Mouse (Mus musculus): ENCODE data around the gene Nr2e3. TPM values are rescaled to one million over a fixed set of nuclear protein-coding genes. Genes with fewer than 3 reads are reported as not detected.

Nr2e3 gene
- polyA plus RNA-seq (2015; fragmentation: Nextera tagmentation; extraction: Ambion mirVana) = 1.5 and 2.0 TPM in 2 replicates

- H3K4me2 ChIP-seq = no peak within 1 kb of the TSS
- H3K36me3 ChIP-seq = no peaks in the 10 kb centered on the region
- H3K9ac ChIP-seq = no peak within 1 kb of the TSS
- H3K27me3 ChIP-seq (replicated peaks) = no peaks in the 10 kb centered on the region
- H3K4me3 ChIP-seq (replicated peaks) = no peak within 1 kb of the TSS
- 74% methylated on average over 10 of the region's 10 CpGs for WGBS
- ATAC-seq (ENCODE audit: insufficient read depth, low FRiP score, low read depth) = no peak
- peaks cover 4% of the 10 kb centered on the region for H3K4me1 ChIP-seq
- H3K9me3 ChIP-seq = no peaks in the 10 kb centered on the region
- no peak within 1 kb of the TSS for H3K27ac ChIP-seq
Observed at GRCm38 (mm10) chr9:59960559-59960958, at the start of gene Nr2e3. TSS of gene Nr2e3 (minus strand) at chr9:59960659.

- H3K4me1 ChIP-seq = no peaks in the 10 kb centered on the region
- no peaks in the 10 kb centered on the region for H3K9me3 ChIP-seq
- H3K9ac ChIP-seq = no peak overlapping the region
- H3K36me3 ChIP-seq = no peaks in the 10 kb centered on the region
- 36% methylated on average over 7 of the region's 7 CpGs for WGBS
- no peak for ATAC-seq (ENCODE audit: insufficient read depth, low FRiP score, low read depth)
- H3K27me3 ChIP-seq (replicated peaks) = no peaks in the 10 kb centered on the region
- H3K4me2 ChIP-seq = no peak overlapping the region
- H3K27ac ChIP-seq = no peak overlapping the region
- no peak overlapping the region for H3K4me3 ChIP-seq (replicated peaks)
Observed at GRCm38 (mm10) chr9:60008936-60009335, 48.5 kb upstream of the Nr2e3 start.

- WGBS = 82% methylated on average over 8 of the region's 8 CpGs
- no peak overlapping the region for H3K4me2 ChIP-seq
- H3K27ac ChIP-seq = no peak overlapping the region
- no peak for ATAC-seq (ENCODE audit: insufficient read depth, low FRiP score, low read depth)
- H3K9ac ChIP-seq = no peak overlapping the region
- no peaks in the 10 kb centered on the region for H3K4me1 ChIP-seq
- no peaks in the 10 kb centered on the region for H3K36me3 ChIP-seq
- H3K9me3 ChIP-seq = no peaks in the 10 kb centered on the region
- H3K27me3 ChIP-seq (replicated peaks) = no peaks in the 10 kb centered on the region
- no peak overlapping the region for H3K4me3 ChIP-seq (replicated peaks)
Observed at GRCm38 (mm10) chr9:60002323-60002722, 41.9 kb upstream of the Nr2e3 start.

- ATAC-seq (ENCODE audit: insufficient read depth, low FRiP score, low read depth) = no peak
- Histone ChIP-seq H3K27me3 (replicated peaks) (no peaks in the 10 kb centered on the region), H3K4me2 (no peak overlapping the region), H3K4me3 (replicated peaks) (no peak overlapping the region), H3K9me3 (no peaks in the 10 kb centered on the region), H3K27ac (no peak overlapping the region), H3K4me1 (no peaks in the 10 kb centered on the region), H3K9ac (no peak overlapping the region), H3K36me3 (no peaks in the 10 kb centered on the region)
- 81% methylated on average over 3 of the region's 3 CpGs for WGBS
Observed at GRCm38 (mm10) chr9:60001444-60001843, 41.0 kb upstream of the Nr2e3 start.

GRCm38 (mm10) chr9:59997725-59998124, 37.3 kb upstream of the Nr2e3 start:
- 87% methylated on average over 4 of the region's 4 CpGs for WGBS
- ATAC-seq (ENCODE audit: insufficient read depth, low FRiP score, low read depth) = no peak
- Histone ChIP-seq H3K4me2 (no peak overlapping the region), H3K4me3 (replicated peaks) (no peak overlapping the region), H3K36me3 (no peaks in the 10 kb centered on the region), H3K9me3 (no peaks in the 10 kb centered on the region), H3K9ac (no peak overlapping the region), H3K27ac (no peak overlapping the region), H3K4me1 (no peaks in the 10 kb centered on the region), H3K27me3 (replicated peaks) (no peaks in the 10 kb centered on the region)

- Histone ChIP-seq H3K9me3 (no peaks in the 10 kb centered on the region), H3K9ac (no peak overlapping the region), H3K4me2 (no peak overlapping the region), H3K36me3 (no peaks in the 10 kb centered on the region), H3K27ac (no peak overlapping the region), H3K4me3 (replicated peaks) (no peak overlapping the region), H3K4me1 (no peaks in the 10 kb centered on the region), H3K27me3 (replicated peaks) (no peaks in the 10 kb centered on the region)
- 69% methylated on average over 5 of the region's 5 CpGs for WGBS
- ATAC-seq (ENCODE audit: insufficient read depth, low FRiP score, low read depth) = no peak
Observed at GRCm38 (mm10) chr9:59991407-59991806, 30.9 kb upstream of the Nr2e3 start.

GRCm38 (mm10) chr9:59989864-59990263, 29.4 kb upstream of the Nr2e3 start:
- no peak overlapping the region for H3K27ac ChIP-seq
- no peak overlapping the region for H3K4me3 ChIP-seq (replicated peaks)
- H3K4me1 ChIP-seq = no peaks in the 10 kb centered on the region
- no peak overlapping the region for H3K9ac ChIP-seq
- no peaks in the 10 kb centered on the region for H3K9me3 ChIP-seq
- H3K4me2 ChIP-seq = no peak overlapping the region
- H3K36me3 ChIP-seq = no peaks in the 10 kb centered on the region
- ATAC-seq (ENCODE audit: insufficient read depth, low FRiP score, low read depth) = no peak
- no peaks in the 10 kb centered on the region for H3K27me3 ChIP-seq (replicated peaks)
- WGBS = 3% methylated on average over 1 of the region's 1 CpGs

GRCm38 (mm10) chr9:59985900-59986572, 25.6 kb upstream of the Nr2e3 start:
- H3K4me3 ChIP-seq (replicated peaks) = no peak overlapping the region
- no peaks in the 10 kb centered on the region for H3K4me1 ChIP-seq
- H3K27ac ChIP-seq = no peak overlapping the region
- 69% methylated on average over 3 of the region's 3 CpGs for WGBS
- no peaks in the 10 kb centered on the region for H3K36me3 ChIP-seq
- H3K9ac ChIP-seq = no peak overlapping the region
- no peak overlapping the region for H3K4me2 ChIP-seq
- ATAC-seq (ENCODE audit: insufficient read depth, low FRiP score, low read depth) = no peak
- no peaks in the 10 kb centered on the region for H3K9me3 ChIP-seq
- H3K27me3 ChIP-seq (replicated peaks) = no peaks in the 10 kb centered on the region

- Histone ChIP-seq H3K9ac (no peak overlapping the region), H3K9me3 (no peaks in the 10 kb centered on the region), H3K27me3 (replicated peaks) (no peaks in the 10 kb centered on the region), H3K36me3 (no peaks in the 10 kb centered on the region), H3K4me1 (no peaks in the 10 kb centered on the region), H3K4me3 (replicated peaks) (no peak overlapping the region), H3K4me2 (no peak overlapping the region), H3K27ac (no peak overlapping the region)
- ATAC-seq (ENCODE audit: insufficient read depth, low FRiP score, low read depth) = no peak
- WGBS = 63% methylated on average over 2 of the region's 2 CpGs
Observed at GRCm38 (mm10) chr9:59981116-59981515, 20.7 kb upstream of the Nr2e3 start.

GRCm38 (mm10) chr9:59971263-59971662, 10.8 kb upstream of the Nr2e3 start:
- WGBS = 66% methylated on average over 4 of the region's 4 CpGs
- no peaks in the 10 kb centered on the region for H3K4me1 ChIP-seq
- H3K4me3 ChIP-seq (replicated peaks) = no peak overlapping the region
- no peak overlapping the region for H3K9ac ChIP-seq
- no peak overlapping the region for H3K4me2 ChIP-seq
- ATAC-seq (ENCODE audit: insufficient read depth, low FRiP score, low read depth) = no peak
- no peak overlapping the region for H3K27ac ChIP-seq
- no peaks in the 10 kb centered on the region for H3K36me3 ChIP-seq
- H3K9me3 ChIP-seq = no peaks in the 10 kb centered on the region
- no peaks in the 10 kb centered on the region for H3K27me3 ChIP-seq (replicated peaks)

GRCm38 (mm10) chr9:59969383-59969782, 8.9 kb upstream of the Nr2e3 start:
- WGBS = 22% methylated on average over 6 of the region's 6 CpGs
- H3K9me3 ChIP-seq = no peaks in the 10 kb centered on the region
- H3K27me3 ChIP-seq (replicated peaks) = no peaks in the 10 kb centered on the region
- H3K4me1 ChIP-seq = no peaks in the 10 kb centered on the region; the same call in 1 of the 2 replicates
- no peak overlapping the region for H3K4me2 ChIP-seq
- no peak for ATAC-seq (ENCODE audit: insufficient read depth, low FRiP score, low read depth)
- no peak overlapping the region for H3K27ac ChIP-seq
- no peak overlapping the region for H3K9ac ChIP-seq
- H3K4me3 ChIP-seq (replicated peaks) = no peak overlapping the region
- no peaks in the 10 kb centered on the region for H3K36me3 ChIP-seq

GRCm38 (mm10) chr9:59965046-59965445, 4.6 kb upstream of the Nr2e3 start:
- Histone ChIP-seq H3K36me3 (no peaks in the 10 kb centered on the region), H3K4me1 (no peaks in the 10 kb centered on the region; the same call in 1 of the 2 replicates), H3K4me2 (no peak overlapping the region), H3K9me3 (no peaks in the 10 kb centered on the region), H3K27me3 (replicated peaks) (no peaks in the 10 kb centered on the region), H3K27ac (no peak overlapping the region), H3K4me3 (replicated peaks) (no peak overlapping the region), H3K9ac (no peak overlapping the region)
- WGBS = 69% methylated on average over 10 of the region's 10 CpGs
- no peak for ATAC-seq (ENCODE audit: insufficient read depth, low FRiP score, low read depth)

- no peaks in the 10 kb centered on the region for H3K9me3 ChIP-seq
- H3K27ac ChIP-seq = no peak overlapping the region
- no peaks in the 10 kb centered on the region for H3K36me3 ChIP-seq
- H3K4me1 ChIP-seq = no peaks in the 10 kb centered on the region; the same call in 1 of the 2 replicates
- H3K27me3 ChIP-seq (replicated peaks) = no peaks in the 10 kb centered on the region
- H3K9ac ChIP-seq = no peak overlapping the region
- no peak overlapping the region for H3K4me3 ChIP-seq (replicated peaks)
- 49% methylated on average over 3 of the region's 3 CpGs for WGBS
- H3K4me2 ChIP-seq = no peak overlapping the region
- ATAC-seq (ENCODE audit: insufficient read depth, low FRiP score, low read depth) = no peak
Observed at GRCm38 (mm10) chr9:59964367-59964766, 3.9 kb upstream of the Nr2e3 start.
